Mouse (Mus musculus): ENCODE data around the gene Kcnj14.

GRCm38 (mm10) chr7:45790721-45791120, 33.9 kb downstream of the Kcnj14 start:
- no peak for TF ChIP-seq CTCF (IDR thresholded peaks at IDR 0.05; ENCODE audit: low read depth, low read length)
- no peak for TF ChIP-seq POLR2A (IDR thresholded peaks at IDR 0.05; ENCODE audit: extremely low read depth, insufficient read depth, low read length)
